Mouse (Mus musculus) layer of hippocampus, adult 18-20 months (tissue): ENCODE measurements around the gene Plekha5. TPM values are rescaled to one million over a fixed set of nuclear protein-coding genes. Genes with fewer than 3 reads are reported as not detected.
"Not testable (repeated sequence)": the region's sequence is repeated elsewhere in the genome, so short reads cannot be mapped to it uniquely, and the experiment has no call there.

ENCODE experiments used
- DNase-seq, 2 experiments: peaks; one replicate each; pipeline ENCODE4 v3.0.0; 2022; ENCODE audit warnings: low spot score in 2 of 2
- total RNA-seq, 2 experiments: library from RNA; stranded (reverse); gene quantifications; 2 replicates each; pipeline ENCODE4 v1.2.3; 2021

Gene Plekha5
- total RNA-seq, 2 experiments from 2014 or later = 99.4 to 104 TPM

- no peak for DNase-seq
Observed at GRCm38 (mm10) chr6:140488673-140489072, 64.8 kb downstream of the Plekha5 start.

- no peak for DNase-seq
Observed at GRCm38 (mm10) chr6:140489570-140489969, 65.7 kb downstream of the Plekha5 start.

GRCm38 (mm10) chr6:140490220-140490619 lies 66.4 kb downstream of the Plekha5 start:
- no peak for DNase-seq

- DNase-seq = peak in 1 of 2 experiments; percentile 67
Observed at GRCm38 (mm10) chr6:140490921-140491537, 67.2 kb downstream of the Plekha5 start.

- peak in 1 of 2 experiments; percentile 62 for DNase-seq
Observed at GRCm38 (mm10) chr6:140492043-140492442, 68.2 kb downstream of the Plekha5 start.

- DNase-seq = no peak
Observed at GRCm38 (mm10) chr6:140498074-140498473, 74.2 kb downstream of the Plekha5 start.

GRCm38 (mm10) chr6:140498958-140499357 lies 75.1 kb downstream of the Plekha5 start:
- DNase-seq = no peak

- DNase-seq = not testable (repeated sequence)
Observed at GRCm38 (mm10) chr6:140500829-140501228, 77.0 kb downstream of the Plekha5 start.

GRCm38 (mm10) chr6:140501841-140502240 lies 78.0 kb downstream of the Plekha5 start:
- DNase-seq = no peak

- no peak for DNase-seq
Observed at GRCm38 (mm10) chr6:140504796-140505195, 80.9 kb downstream of the Plekha5 start.

GRCm38 (mm10) chr6:140507605-140508004 lies 83.8 kb downstream of the Plekha5 start:
- DNase-seq = no peak

- DNase-seq = no peak
Observed at GRCm38 (mm10) chr6:140508475-140509150, 84.8 kb downstream of the Plekha5 start.

- DNase-seq = no peak
Observed at GRCm38 (mm10) chr6:140509151-140509530, 85.3 kb downstream of the Plekha5 start.

- no peak for DNase-seq
Observed at GRCm38 (mm10) chr6:140512016-140512415, 88.2 kb downstream of the Plekha5 start.

- DNase-seq = no peak
Observed at GRCm38 (mm10) chr6:140512427-140512826, 88.6 kb downstream of the Plekha5 start.

GRCm38 (mm10) chr6:140514205-140515110 lies 90.6 kb downstream of the Plekha5 start:
- no peak for DNase-seq

- DNase-seq = no peak
Observed at GRCm38 (mm10) chr6:140515550-140515949, 91.7 kb downstream of the Plekha5 start.

- no peak for DNase-seq
Observed at GRCm38 (mm10) chr6:140516202-140516601, 92.3 kb downstream of the Plekha5 start.

GRCm38 (mm10) chr6:140517188-140517587 lies 93.3 kb downstream of the Plekha5 start:
- DNase-seq = no peak

GRCm38 (mm10) chr6:140519019-140519418 lies 95.2 kb downstream of the Plekha5 start:
- no peak for DNase-seq

- DNase-seq = peak in 1 of 2 experiments; percentile 49
Observed at GRCm38 (mm10) chr6:140519488-140520159, 95.8 kb downstream of the Plekha5 start.
